18 mouse cellular contexts compared by ENCODE assay signal in the genomic region with DNA sequence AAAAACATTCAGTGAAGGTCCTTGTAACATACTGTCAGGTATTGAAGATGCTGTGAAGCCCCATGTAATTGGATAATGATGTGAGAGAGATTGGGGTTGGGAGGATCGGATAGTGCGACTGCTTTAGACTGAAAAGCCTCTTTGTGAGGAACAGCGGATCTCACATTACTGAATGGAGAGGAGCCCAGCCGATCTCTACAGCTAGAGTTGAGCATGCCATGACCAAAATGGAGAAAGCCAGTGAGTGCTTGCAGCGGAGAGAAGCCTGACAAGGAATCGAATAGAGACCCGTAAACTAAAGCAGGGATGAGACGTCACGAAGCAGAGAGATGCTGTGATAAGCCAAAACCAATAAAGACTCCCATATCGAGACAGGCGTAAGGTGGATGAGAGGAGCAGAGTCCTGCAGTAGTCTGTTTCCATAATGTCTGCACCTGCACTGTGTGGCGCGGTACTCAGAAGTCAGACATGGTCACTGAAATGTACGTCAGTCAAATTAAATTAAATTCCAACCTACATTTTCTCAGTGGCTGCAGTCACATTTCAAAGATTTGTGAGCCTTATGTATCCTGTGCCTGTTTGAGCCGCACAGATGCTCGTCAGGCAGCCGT. TPM values are rescaled to one million over a fixed set of nuclear protein-coding genes. Genes with fewer than 3 reads are reported as not detected.
DNase-seq lines count a peak whose midpoint lies in the region; ATAC-seq lines count a peak whose summit lies in the region.
"Had no signal": no experiment of that assay in that cellular context is flagged by ENCODE, and none has a peak within 500 bp of the region (broad histone marks: within the 10 kb centered on the region; RNA-seq: fewer than 3 reads in every experiment).

No protein-coding gene starts in this region.

- DNase-seq in forebrain, embryonic 10.5 days (ENCODE audit: extremely low spot score, low spot score), result no peak
- DNase-seq in hindbrain, embryonic 14.5 days (ENCODE audit: low spot score), result no peak
- DNase-seq in spleen, postnatal 36 days (ENCODE audit: low spot score in 2 of 2), result no peak
- DNase-seq in left cerebral cortex, adult 11 months (ENCODE audit: low spot score), result no peak
- no peak for DNase-seq in layer of hippocampus, postnatal 10 days (ENCODE audit: low spot score in 2 of 2)
- DNase-seq: adrenal gland, postnatal 14 days; cerebellum, postnatal 10 days; gastrocnemius, postnatal 25 days; kidney, adult 18-20 months; kidney, postnatal 14 days; layer of hippocampus, adult 9-11 months; left cerebral cortex, postnatal 4 days had no signal

- H3K36me3 ChIP-seq in forebrain, embryonic 10.5 days (replicated peaks), result peaks cover 10% of the 10 kb centered on the region
- H3K36me3 ChIP-seq in forebrain, embryonic 13.5 days (ENCODE audit: poor library complexity, severe bottlenecking), result no peaks in the 10 kb centered on the region
- no peaks in the 10 kb centered on the region for H3K36me3 ChIP-seq in hindbrain, embryonic 14.5 days (replicated peaks; ENCODE audit: control insufficient read depth, insufficient read depth)
- no peaks in the 10 kb centered on the region for H3K36me3 ChIP-seq in midbrain, embryonic 15.5 days (replicated peaks)
- H3K36me3 ChIP-seq: embryonic facial prominence, embryonic 12.5 days; liver, embryonic 12.5 days had no signal

- peak; percentile 69; the same call in 1 of the 2 replicates for ATAC-seq in forebrain, embryonic 13.5 days
- no peak for ATAC-seq in hindbrain, embryonic 14.5 days (ENCODE audit: low FRiP score)
- peak; percentile 79 for ATAC-seq in midbrain, embryonic 15.5 days (replicated peaks)
- ATAC-seq: liver, embryonic 12.5 days had no signal

- 39% methylated on average over 17 of the region's 17 CpGs for whole genome bisulfite sequencing in forebrain, embryonic 10.5 days
- WGBS in forebrain, embryonic 13.5 days, result 26% methylated on average over 17 of the region's 17 CpGs
- 44% methylated on average over 17 of the region's 17 CpGs for WGBS in hindbrain, embryonic 14.5 days
- WGBS in midbrain, embryonic 15.5 days, result 17% methylated on average over 17 of the region's 17 CpGs

- peak overlapping the region; percentile 41 for H3K4me2 ChIP-seq in forebrain, embryonic 13.5 days
- H3K4me2 ChIP-seq in hindbrain, embryonic 14.5 days (replicated peaks), result peak overlapping the region; percentile 39
- peak overlapping the region; percentile 42 for H3K4me2 ChIP-seq in midbrain, embryonic 15.5 days
- H3K4me2 ChIP-seq: embryonic facial prominence, embryonic 12.5 days; liver, embryonic 12.5 days; stomach, embryonic 15.5 days had no signal

- H3K9me3 ChIP-seq in forebrain, embryonic 10.5 days, result peaks cover 9% of the 10 kb centered on the region
- H3K9me3 ChIP-seq in forebrain, embryonic 13.5 days (replicated peaks), result no peaks in the 10 kb centered on the region
- 0 out of 2 replicates have a peak, but pooled peaks cover 3% of the 10 kb centered on the region for H3K9me3 ChIP-seq in hindbrain, embryonic 14.5 days (ENCODE audit: control insufficient read depth, low read length)
- H3K9me3 ChIP-seq in midbrain, embryonic 15.5 days, result no peaks in the 10 kb centered on the region
- H3K9me3 ChIP-seq: embryonic facial prominence, embryonic 12.5 days; liver, embryonic 12.5 days; stomach, embryonic 15.5 days had no signal

- peak overlapping the region; percentile 69 for H3K27ac ChIP-seq in forebrain, embryonic 10.5 days
- H3K27ac ChIP-seq in forebrain, embryonic 13.5 days, result no peak overlapping the region
- peak overlapping the region; percentile 49; the same call in 1 of the 2 replicates for H3K27ac ChIP-seq in hindbrain, embryonic 14.5 days
- H3K27ac ChIP-seq in midbrain, embryonic 15.5 days, result peak overlapping the region; percentile 27
- H3K27ac ChIP-seq: embryonic facial prominence, embryonic 12.5 days; liver, embryonic 12.5 days; stomach, embryonic 15.5 days had no signal

- H3K4me3 ChIP-seq in forebrain, embryonic 10.5 days, result peak overlapping the region; percentile 23; the same call in 1 of the 2 replicates
- no peak overlapping the region for H3K4me3 ChIP-seq in forebrain, embryonic 13.5 days
- no peak overlapping the region for H3K4me3 ChIP-seq in hindbrain, embryonic 14.5 days (replicated peaks; ENCODE audit: low read length)
- peak overlapping the region; percentile 13 for H3K4me3 ChIP-seq in midbrain, embryonic 15.5 days
- H3K4me3 ChIP-seq: embryonic facial prominence, embryonic 12.5 days; liver, embryonic 12.5 days; megakaryocyte, embryonic 14.5 days; stomach, embryonic 15.5 days had no signal

- H3K4me1 ChIP-seq in forebrain, embryonic 10.5 days, result peaks cover 37% of the 10 kb centered on the region
- H3K4me1 ChIP-seq in forebrain, embryonic 13.5 days, result peaks cover 20% of the 10 kb centered on the region
- peaks cover 15% of the 10 kb centered on the region for H3K4me1 ChIP-seq in hindbrain, embryonic 14.5 days (replicated peaks; ENCODE audit: control insufficient read depth, insufficient read depth, low read length)
- peaks cover 17% of the 10 kb centered on the region for H3K4me1 ChIP-seq in midbrain, embryonic 15.5 days
- H3K4me1 ChIP-seq: stomach, embryonic 15.5 days had no signal

- no peaks in the 10 kb centered on the region for H3K27me3 ChIP-seq in forebrain, embryonic 10.5 days (ENCODE audit: poor library complexity, severe bottlenecking)
- H3K27me3 ChIP-seq in forebrain, embryonic 13.5 days, result no peaks in the 10 kb centered on the region
- H3K27me3 ChIP-seq in hindbrain, embryonic 14.5 days (ENCODE audit: control insufficient read depth, insufficient read depth, low read length), result no peaks in the 10 kb centered on the region
- no peaks in the 10 kb centered on the region for H3K27me3 ChIP-seq in midbrain, embryonic 15.5 days (replicated peaks)
- H3K27me3 ChIP-seq: embryonic facial prominence, embryonic 12.5 days; liver, embryonic 12.5 days; stomach, embryonic 15.5 days had no signal

- 0 out of 2 replicates have a peak overlapping the region, but pooled peaks have one; percentile 6 for H3K9ac ChIP-seq in forebrain, embryonic 13.5 days
- peak overlapping the region; percentile 42 for H3K9ac ChIP-seq in hindbrain, embryonic 14.5 days
- peak overlapping the region; percentile 1; the same call in 1 of the 2 replicates for H3K9ac ChIP-seq in midbrain, embryonic 15.5 days
- H3K9ac ChIP-seq: embryonic facial prominence, embryonic 12.5 days; liver, embryonic 12.5 days; stomach, embryonic 15.5 days had no signal

RNA-seq across cellular contexts. Expression of gene Ptpn13, which starts 22.9 kb away (rescaled TPM):
- polyA plus RNA-seq in forebrain, embryonic 10.5 days (2016; fragmentation: Nextera tagmentation; extraction: Ambion mirVana), result 19.7 TPM in 2 replicates
- polyA plus RNA-seq in forebrain, embryonic 13.5 days (2015; fragmentation: Nextera tagmentation; extraction: Ambion mirVana), result 4.9 and 5.2 TPM in 2 replicates
- 6.8 and 7.8 TPM in 2 replicates for polyA plus RNA-seq in hindbrain, embryonic 14.5 days (2014; fragmentation: Nextera tagmentation; extraction: Ambion mirVana)
- polyA plus RNA-seq in midbrain, embryonic 15.5 days (2015; fragmentation: Nextera tagmentation; extraction: Ambion mirVana), result 5.8 and 5.9 TPM in 2 replicates
- 10 to 100 TPM in 1 of 2 experiments, 1 to 10 TPM in 1; 9.5 to 11.2 TPM for total RNA-seq in layer of hippocampus, postnatal 10 days (2021)

Comparison
In these comparisons a context has a peak if more than half of its experiments do, and no peak if none do; other contexts are left out.
1. H3K4me3 ChIP-seq: peak in forebrain, embryonic 10.5 days (single experiment) and midbrain, embryonic 15.5 days (single experiment); none in forebrain, embryonic 13.5 days (single experiment) and hindbrain, embryonic 14.5 days (single experiment).
2. Peak in every context shown above with its lines, with median percentiles within 50 percentile points of each other: H3K4me2 ChIP-seq and H3K9ac ChIP-seq.